Mouse (Mus musculus) ovary, postnatal 10 days (tissue): ENCODE results near the gene Prrg2.
A peak's percentile ranks its signal among the peaks of the same experiment; 100 is the strongest.

Experiments
- DNase-seq: peaks from one replicate; pipeline ENCODE4 v3.0.0; 2022; ENCODE audit warnings: low spot score

Gene Prrg2

GRCm38 (mm10) chr7:45058607-45059571 is 3.6 kb downstream of the Prrg2 start:
- no peak for DNase-seq

- no peak for DNase-seq
Observed at GRCm38 (mm10) chr7:45056972-45057348, 5.5 kb downstream of the Prrg2 start.

- DNase-seq, result no peak
Observed at GRCm38 (mm10) chr7:45056329-45056971, 6.0 kb downstream of the Prrg2 start.

- DNase-seq, result peak; percentile 69
Observed at GRCm38 (mm10) chr7:45053931-45054510, 8.5 kb downstream of the Prrg2 start.

- peak; percentile 68 for DNase-seq
Observed at GRCm38 (mm10) chr7:45053117-45053930, 9.2 kb downstream of the Prrg2 start.

- no peak for DNase-seq
Observed at GRCm38 (mm10) chr7:45052862-45053116, 9.7 kb downstream of the Prrg2 start, which contains the start of gene Prr12. TSS of gene Prr12 (minus strand) at chr7:45052881.

GRCm38 (mm10) chr7:45052181-45052861 is 10.2 kb downstream of the Prrg2 start:
- peak; percentile 29 for DNase-seq

- no peak for DNase-seq
Observed at GRCm38 (mm10) chr7:45051601-45051974, 10.9 kb downstream of the Prrg2 start.

- no peak for DNase-seq
Observed at GRCm38 (mm10) chr7:45050945-45051600, 11.4 kb downstream of the Prrg2 start.

- DNase-seq, result no peak
Observed at GRCm38 (mm10) chr7:45048923-45049657, 13.4 kb downstream of the Prrg2 start.

GRCm38 (mm10) chr7:45048001-45048890 is 14.2 kb downstream of the Prrg2 start:
- no peak for DNase-seq

GRCm38 (mm10) chr7:45047491-45047890 is 15.0 kb downstream of the Prrg2 start:
- no peak for DNase-seq

GRCm38 (mm10) chr7:45046853-45047350 is 15.6 kb downstream of the Prrg2 start:
- DNase-seq, result no peak

GRCm38 (mm10) chr7:45045741-45046140 is 16.7 kb downstream of the Prrg2 start:
- no peak for DNase-seq

GRCm38 (mm10) chr7:45043307-45043706 is 19.2 kb downstream of the Prrg2 start:
- no peak for DNase-seq

GRCm38 (mm10) chr7:45040851-45041250 is 21.6 kb downstream of the Prrg2 start:
- no peak for DNase-seq

- DNase-seq, result no peak
Observed at GRCm38 (mm10) chr7:45038411-45038810, 24.1 kb downstream of the Prrg2 start.

GRCm38 (mm10) chr7:45037720-45038361 is 24.6 kb downstream of the Prrg2 start:
- no peak for DNase-seq

GRCm38 (mm10) chr7:45036702-45037101 is 25.8 kb downstream of the Prrg2 start:
- DNase-seq, result no peak
